Mouse (Mus musculus) C2C12 (cell line): Measurements from ENCODE around the gene Gpr61. TPM values are rescaled to one million over a fixed set of nuclear protein-coding genes. Genes with fewer than 3 reads are reported as not detected.

Experiments used
- H3K27me3 ChIP-seq: one replicate; pipeline ENCODE4 v1.6.1; 2011; ENCODE audit not compliant: control insufficient read depth, insufficient read depth, insufficient read length
- H3K36me3 ChIP-seq: one replicate; pipeline ENCODE4 v1.6.1; 2011; ENCODE audit not compliant: control insufficient read depth, insufficient read depth
- H3K4me3 ChIP-seq: one replicate; pipeline ENCODE4 v1.5.1; 2011; ENCODE audit warnings: mild to moderate bottlenecking, control low read depth; ENCODE audit not compliant: poor library complexity, insufficient read depth, severe bottlenecking
- H3K79me2 ChIP-seq: one replicate; pipeline ENCODE4 v1.6.1; 2011; ENCODE audit not compliant: control insufficient read depth, insufficient read depth
- H3K79me3 ChIP-seq: one replicate; pipeline ENCODE4 v1.6.1; 2011; ENCODE audit warnings: low read depth, control low read depth
- H3ac ChIP-seq: one replicate; pipeline ENCODE3; 2011; ENCODE audit warnings: low read depth; ENCODE audit not compliant: control insufficient read depth, insufficient read length
- CEBPB ChIP-seq: IDR thresholded peaks from one replicate; pipeline ENCODE4 v1.6.1; 2011; ENCODE audit warnings: low read depth, mild to moderate bottlenecking, control low read depth, moderate library complexity
- CTCF ChIP-seq: IDR thresholded peaks from one replicate; pipeline ENCODE4 v1.5.1; 2011; ENCODE audit not compliant: control insufficient read depth, insufficient read depth, insufficient read length
- FOSL1 ChIP-seq: IDR thresholded peaks from one replicate; pipeline ENCODE4 v1.8.0; 2011; ENCODE audit warnings: mild to moderate bottlenecking, low read length; ENCODE audit not compliant: poor library complexity, insufficient read depth, severe bottlenecking
- MAX ChIP-seq: IDR thresholded peaks from one replicate; pipeline ENCODE4 v1.6.1; 2011; ENCODE audit warnings: mild to moderate bottlenecking, control low read depth
- MYOD1 ChIP-seq: IDR thresholded peaks from one replicate; pipeline ENCODE4 v1.6.1; 2011; ENCODE audit warnings: low read depth; ENCODE audit not compliant: control insufficient read depth, insufficient read length
- MYOG ChIP-seq: IDR thresholded peaks from one replicate; pipeline ENCODE4 v1.6.1; 2011; ENCODE audit not compliant: control insufficient read depth, insufficient read length; ENCODE audit errors: extremely low read depth
- USF1 ChIP-seq: IDR thresholded peaks from one replicate; pipeline ENCODE4 v1.6.1; 2011; ENCODE audit warnings: low read depth, mild to moderate bottlenecking, control low read depth, moderate library complexity
- polyA plus RNA-seq: library from polyadenylated mRNA; unstranded; fragments of >200 nt; fragmentation: generic; extraction: Trizol; gene quantifications from one replicate; pipeline ENCODE4 v1.2.1, GENCODE M21; 2012; ENCODE audit warnings: missing spikeins

Gene Gpr61
- polyA plus RNA-seq, 1 experiment = 0.01 TPM

GRCm38 (mm10) chr3:108123242-108123641, 31.4 kb downstream of the Gpr61 start:
- H3K36me3 ChIP-seq = peaks cover 41% of the 10 kb centered on the region

DNA sequence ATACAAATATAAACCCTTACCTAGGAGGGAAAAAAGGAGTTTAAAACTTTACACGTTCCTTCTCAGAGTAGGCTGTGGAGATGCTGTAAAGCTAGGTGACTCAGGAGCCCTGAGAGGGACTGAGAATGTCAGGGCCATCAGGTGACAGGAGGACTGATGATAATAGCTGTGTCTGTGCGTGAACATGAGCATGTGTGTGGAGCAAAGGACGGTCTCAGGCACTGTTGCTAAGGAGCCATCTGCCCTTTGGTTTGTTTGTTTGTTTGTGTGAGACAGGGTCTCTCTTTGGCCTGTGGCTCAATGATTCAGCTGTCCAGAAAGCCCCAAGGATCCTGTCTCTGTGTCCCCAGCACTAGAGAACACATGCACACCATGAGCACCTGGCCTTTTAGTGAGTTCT, 33.6 kb downstream of the Gpr61 start:
- H3K36me3 ChIP-seq = peaks cover 49% of the 10 kb centered on the region
- no peaks in the 10 kb centered on the region for H3K27me3 ChIP-seq

More at GRCm38 (mm10) chr3:108123242-108123641, 31.4 kb downstream of the Gpr61 start:
- Histone ChIP-seq H3ac (no peak overlapping the region), H3K4me3 (no peak overlapping the region), H3K79me3 (peaks cover 23% of the 10 kb centered on the region), H3K27me3 (no peaks in the 10 kb centered on the region), H3K79me2 (peaks cover 44% of the 10 kb centered on the region)
- TF ChIP-seq USF1 (no peak), MYOD1 (no peak), MAX (no peak), FOSL1 (no peak), CEBPB (no peak), CTCF (no peak), MYOG (no peak)

DNA sequence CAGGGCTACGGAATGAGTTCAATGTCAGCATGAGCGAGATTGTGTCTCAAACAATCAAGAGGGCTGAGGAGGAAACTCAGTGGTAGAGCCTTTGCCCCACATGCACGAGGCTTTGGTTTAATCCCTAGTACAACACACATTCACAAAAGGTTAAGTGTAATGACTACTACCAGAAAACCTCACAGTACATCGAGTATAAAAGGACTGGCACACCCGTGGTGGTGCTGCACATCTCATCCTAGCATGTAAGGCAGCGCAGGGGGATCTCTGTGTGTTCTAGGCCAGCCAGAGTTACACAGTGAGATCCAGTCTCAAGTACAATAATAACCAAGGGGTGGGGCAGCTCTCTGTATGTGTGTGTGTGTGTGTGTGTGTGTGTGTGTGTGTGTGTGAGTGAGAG, 37.2 kb downstream of the Gpr61 start:
- H3K79me2 ChIP-seq = no peaks in the 10 kb centered on the region
- H3K79me3 ChIP-seq = peaks cover 2% of the 10 kb centered on the region
- H3ac ChIP-seq = no peak overlapping the region
- H3K4me3 ChIP-seq = no peak overlapping the region
- H3K27me3 ChIP-seq = no peaks in the 10 kb centered on the region
- H3K36me3 ChIP-seq = peaks cover 58% of the 10 kb centered on the region
- TF ChIP-seq CTCF (no peak), MYOD1 (no peak), FOSL1 (no peak), USF1 (no peak), MAX (no peak), CEBPB (no peak)

More for the DNA sequence above, 33.6 kb downstream of the Gpr61 start:
- TF ChIP-seq USF1 (no peak), MYOG (no peak)
- H3K4me3 ChIP-seq = no peak overlapping the region
- H3K79me3 ChIP-seq = peaks cover 10% of the 10 kb centered on the region
- no peak overlapping the region for H3ac ChIP-seq
- H3K79me2 ChIP-seq = peaks cover 23% of the 10 kb centered on the region

- TF ChIP-seq USF1 = no peak
- no peak for TF ChIP-seq CEBPB
- no peak for TF ChIP-seq MAX
- Histone ChIP-seq H3K79me2 (no peaks in the 10 kb centered on the region), H3K27me3 (no peaks in the 10 kb centered on the region), H3K4me3 (no peak overlapping the region), H3K36me3 (peaks cover 70% of the 10 kb centered on the region), H3ac (no peak overlapping the region), H3K79me3 (no peaks in the 10 kb centered on the region)
Observed at GRCm38 (mm10) chr3:108113591-108114289, 40.9 kb downstream of the Gpr61 start.

DNA sequence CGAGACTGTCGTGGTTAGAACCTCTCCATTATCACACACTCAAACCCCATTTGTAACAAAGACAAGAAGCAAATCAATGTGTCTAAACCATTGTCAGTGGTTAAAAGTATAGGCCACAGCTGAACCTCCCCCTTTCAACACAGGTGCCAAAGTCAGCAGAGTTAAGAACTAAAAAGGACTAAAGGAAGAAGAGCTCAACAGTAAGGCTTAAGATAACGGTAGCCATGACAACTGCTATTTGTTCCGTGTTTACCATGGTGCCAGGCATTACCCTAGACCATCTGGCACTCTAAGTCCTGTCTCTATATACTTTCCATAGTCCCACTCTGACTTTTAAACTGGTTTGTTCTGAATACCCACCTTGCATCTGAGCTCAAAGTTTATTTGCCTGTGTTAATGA, 42.0 kb downstream of the Gpr61 start:
- peaks cover 75% of the 10 kb centered on the region for H3K36me3 ChIP-seq
- TF ChIP-seq USF1 = no peak
- no peak for TF ChIP-seq MYOG
- no peak for TF ChIP-seq MAX
- no peak for TF ChIP-seq CTCF
- TF ChIP-seq MYOD1 = no peak
- no peak for TF ChIP-seq CEBPB
- no peak for TF ChIP-seq FOSL1
- no peaks in the 10 kb centered on the region for H3K27me3 ChIP-seq
- H3K4me3 ChIP-seq = no peak overlapping the region
- no peak overlapping the region for H3ac ChIP-seq
- H3K79me3 ChIP-seq = no peaks in the 10 kb centered on the region
- H3K79me2 ChIP-seq = no peaks in the 10 kb centered on the region

DNA sequence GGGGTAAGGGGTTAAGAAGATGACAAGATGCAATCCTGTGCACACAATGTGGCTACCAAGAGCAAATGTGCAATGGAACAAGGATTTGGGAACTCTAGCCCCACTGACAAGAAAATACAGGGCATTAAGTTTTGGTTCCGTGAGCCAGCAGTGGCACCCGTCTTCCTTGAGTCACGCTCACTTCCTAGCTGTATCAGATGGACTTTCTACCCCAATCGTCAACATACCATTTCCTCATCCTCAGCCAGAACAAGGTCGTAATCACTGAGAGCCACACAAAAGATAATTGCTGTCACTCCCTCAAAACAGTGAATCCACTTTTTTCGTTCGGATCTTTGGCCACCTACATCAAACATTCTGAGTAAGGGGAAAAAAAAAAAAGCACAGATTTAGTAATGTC, 42.4 kb downstream of the Gpr61 start:
- Histone ChIP-seq H3K79me3 (no peaks in the 10 kb centered on the region), H3K27me3 (no peaks in the 10 kb centered on the region), H3ac (no peak overlapping the region), H3K79me2 (no peaks in the 10 kb centered on the region), H3K4me3 (no peak overlapping the region), H3K36me3 (peaks cover 74% of the 10 kb centered on the region)
- TF ChIP-seq USF1 (no peak), MYOD1 (no peak), MYOG (no peak), CEBPB (no peak), CTCF (no peak), FOSL1 (no peak), MAX (no peak)
